Mouse (Mus musculus) myocyte (in vitro differentiated cells): Measurements from ENCODE around the gene Igsf3.

ENCODE experiments used
- MYOD1 ChIP-seq, 3 experiments: IDR thresholded peaks; one replicate each; pipeline ENCODE4 v1.6.1; 2011; ENCODE audit warnings: control low read depth in 2 of 3, low read depth in 2 of 3, mild to moderate bottlenecking in 2 of 3, moderate library complexity in 1 of 3; ENCODE audit not compliant: insufficient read length in 2 of 3, control insufficient read depth in 1 of 3
- POLR2A ChIP-seq: IDR thresholded peaks from one replicate; pipeline ENCODE4 v1.6.1; 2011; ENCODE audit warnings: low read depth, mild to moderate bottlenecking, control low read depth, moderate library complexity; ENCODE audit not compliant: insufficient read length

DNA sequence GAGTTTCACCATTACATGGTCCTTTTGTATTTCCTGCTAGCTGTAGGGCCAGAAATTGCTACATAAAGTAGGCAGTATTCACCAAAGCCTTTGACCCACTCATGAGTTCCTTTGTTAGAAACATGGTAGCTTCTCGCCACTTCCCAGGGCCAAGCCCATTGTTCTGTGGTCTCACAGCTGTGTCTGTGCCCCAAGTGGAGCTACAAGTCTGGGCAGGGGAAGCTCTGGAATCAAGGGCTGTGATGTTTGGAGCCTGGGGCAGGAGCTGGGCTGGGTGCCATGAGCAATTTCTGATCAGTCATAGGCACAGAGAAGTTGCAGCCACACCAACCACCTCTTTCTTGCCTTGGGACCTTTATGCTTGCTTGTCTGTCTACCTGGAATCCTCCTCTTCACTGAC lies 30.1 kb upstream of the Igsf3 start:
- TF ChIP-seq POLR2A (no peak), MYOD1 (IDR thresholded peaks at IDR 0.05; ENCODE audit: control insufficient read depth in 1 of 3, insufficient read length in 2 of 3, low read depth in 2 of 3) (no peak)
